Mouse (Mus musculus) heart, adult 2 months (tissue): ENCODE data around the gene Acer3.

Source experiments
- CTCF ChIP-seq: fragments of 200-600 bp; IDR thresholded peaks from 2 replicates; pipeline ENCODE4 v1.8.1; 2022; ENCODE audit warnings: antibody characterized with exemption, mild to moderate bottlenecking, moderate library complexity
- EP300 ChIP-seq: fragments of 200-500 bp; IDR thresholded peaks from 2 replicates; pipeline ENCODE4 v1.6.1; 2011; ENCODE audit warnings: low read depth, low read length, control low read depth; ENCODE audit not compliant: insufficient read depth

DNA sequence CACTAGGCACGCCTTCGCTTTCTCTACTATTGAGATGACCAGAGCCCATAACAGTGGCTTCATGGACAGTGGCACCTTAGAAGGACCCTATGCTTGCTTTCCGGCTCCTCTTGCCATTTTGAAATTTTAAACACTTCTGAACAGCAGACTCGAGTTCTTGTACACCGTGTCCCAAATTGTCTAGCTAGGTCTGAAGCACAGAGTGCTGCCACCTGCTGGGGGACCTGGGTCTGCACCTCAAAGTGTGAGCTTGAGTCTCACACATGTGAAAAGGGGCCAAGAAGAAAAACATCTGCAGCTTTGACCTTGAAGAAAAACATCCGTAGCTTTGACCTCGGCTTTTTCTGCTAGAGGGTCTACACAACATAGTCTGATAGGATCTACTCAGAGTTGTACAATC lies 27.0 kb upstream of the Acer3 start:
- TF ChIP-seq CTCF (peak; percentile 94), EP300 (no peak)
